Mouse (Mus musculus): ENCODE data around the gene Hadha. TPM values are rescaled to one million over a fixed set of nuclear protein-coding genes. Genes with fewer than 3 reads are reported as not detected.

Hadha gene
- polyA plus RNA-seq, 1 experiment: 119 TPM

- Histone ChIP-seq H3K36me3 (ENCODE audit: control insufficient read depth, insufficient read depth) (peaks cover 22% of the 10 kb centered on the region), H3K79me2 (ENCODE audit: control insufficient read depth, insufficient read depth) (no peaks in the 10 kb centered on the region), H3ac (ENCODE audit: control insufficient read depth, insufficient read length) (no peak overlapping the region), H3K4me3 (no peak overlapping the region), H3K4me2 (ENCODE audit: low read depth) (no peak overlapping the region), H3K27me3 (ENCODE audit: control insufficient read depth, insufficient read depth, insufficient read length) (peaks cover 14% of the 10 kb centered on the region)
- TF ChIP-seq TCF3 (IDR thresholded peaks at IDR 0.05; ENCODE audit: insufficient read length, low read depth) (no peak), USF1 (IDR thresholded peaks at IDR 0.05; ENCODE audit: low read depth) (no peak), TCF12 (IDR thresholded peaks at IDR 0.05; ENCODE audit: insufficient read depth, poor library complexity, severe bottlenecking) (no peak), MYOD1 (IDR thresholded peaks at IDR 0.05; ENCODE audit: control insufficient read depth in 1 of 3, insufficient read length in 2 of 3, low read depth in 2 of 3) (no peak)
Measured at GRCm38 (mm10) chr5:30118018-30118417, 36.9 kb downstream of the Hadha start.

DNA sequence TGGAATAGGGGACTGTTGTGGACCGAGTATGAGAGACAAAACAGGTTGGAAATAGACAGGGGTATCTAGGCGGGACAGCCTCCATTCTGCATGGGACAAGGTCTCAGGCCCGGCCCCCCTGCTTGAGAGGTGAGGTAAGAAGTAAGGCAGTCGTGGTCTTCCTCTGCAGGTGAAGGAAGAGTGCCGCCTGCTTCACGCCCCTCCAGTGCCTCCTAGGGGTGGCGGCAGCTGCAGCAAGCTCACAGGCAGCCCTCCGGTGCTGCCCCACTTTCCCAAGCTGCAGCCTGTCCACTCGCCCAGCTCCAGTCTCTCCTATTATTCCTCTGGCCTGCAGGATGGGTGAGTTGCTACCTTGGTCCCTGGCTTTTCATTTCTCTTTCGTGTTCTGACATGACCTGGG lies 39.2 kb downstream of the Hadha start:
- H3K27me3 ChIP-seq (ENCODE audit: control insufficient read depth, insufficient read depth, insufficient read length): peaks cover 14% of the 10 kb centered on the region
- no peak overlapping the region for H3K4me3 ChIP-seq
- H3K4me2 ChIP-seq (ENCODE audit: low read depth): no peak overlapping the region
- peaks cover 5% of the 10 kb centered on the region for H3K36me3 ChIP-seq (ENCODE audit: control insufficient read depth, insufficient read depth)
- no peak overlapping the region for H3ac ChIP-seq (ENCODE audit: control insufficient read depth, insufficient read length)
- TF ChIP-seq E2F4 (IDR thresholded peaks at IDR 0.05; ENCODE audit: insufficient read depth) (no peak), MYOG (IDR thresholded peaks at IDR 0.05; ENCODE audit: control insufficient read depth in 1 of 3, insufficient read depth in 1 of 3, insufficient read length in 2 of 3, low read depth in 2 of 3) (no peak), MYOD1 (IDR thresholded peaks at IDR 0.05; ENCODE audit: control insufficient read depth in 1 of 3, insufficient read length in 2 of 3, low read depth in 2 of 3) (no peak), SRF (IDR thresholded peaks at IDR 0.05; ENCODE audit: control insufficient read depth, insufficient read length, low read depth) (no peak), TCF3 (IDR thresholded peaks at IDR 0.05; ENCODE audit: insufficient read length, low read depth) (no peak), MAX (IDR thresholded peaks at IDR 0.05; ENCODE audit: low read depth) (no peak), CEBPB (IDR thresholded peaks at IDR 0.05; ENCODE audit: insufficient read depth, poor library complexity, severe bottlenecking) (no peak), USF1 (IDR thresholded peaks at IDR 0.05; ENCODE audit: low read depth) (no peak), POLR2A (IDR thresholded peaks at IDR 0.05; ENCODE audit: insufficient read length, low read depth) (no peak), TCF12 (IDR thresholded peaks at IDR 0.05; ENCODE audit: insufficient read depth, poor library complexity, severe bottlenecking) (no peak), REST (IDR thresholded peaks at IDR 0.05; ENCODE audit: insufficient read depth, insufficient read length) (no peak), POLR2AphosphoS2 (IDR thresholded peaks at IDR 0.05; ENCODE audit: insufficient read length, low read depth) (no peak)
- no peaks in the 10 kb centered on the region for H3K79me2 ChIP-seq (ENCODE audit: control insufficient read depth, insufficient read depth)

- TF ChIP-seq CEBPB (IDR thresholded peaks at IDR 0.05; ENCODE audit: insufficient read depth, poor library complexity, severe bottlenecking) (no peak), E2F4 (IDR thresholded peaks at IDR 0.05; ENCODE audit: insufficient read depth) (no peak), MYOG (IDR thresholded peaks at IDR 0.05; ENCODE audit: control insufficient read depth in 1 of 3, insufficient read depth in 1 of 3, insufficient read length in 2 of 3, low read depth in 2 of 3) (no peak), POLR2AphosphoS2 (IDR thresholded peaks at IDR 0.05; ENCODE audit: insufficient read length, low read depth) (no peak), USF1 (IDR thresholded peaks at IDR 0.05; ENCODE audit: low read depth) (no peak), TCF12 (IDR thresholded peaks at IDR 0.05; ENCODE audit: insufficient read depth, poor library complexity, severe bottlenecking) (no peak), REST (IDR thresholded peaks at IDR 0.05; ENCODE audit: insufficient read depth, insufficient read length) (no peak), POLR2A (IDR thresholded peaks at IDR 0.05; ENCODE audit: insufficient read length, low read depth) (no peak), SRF (IDR thresholded peaks at IDR 0.05; ENCODE audit: control insufficient read depth, insufficient read length, low read depth) (no peak), MAX (IDR thresholded peaks at IDR 0.05; ENCODE audit: low read depth) (no peak), MYOD1 (IDR thresholded peaks at IDR 0.05; ENCODE audit: control insufficient read depth in 1 of 3, insufficient read length in 2 of 3, low read depth in 2 of 3) (no peak)
- H3K4me3 ChIP-seq: no peak overlapping the region
- H3K27me3 ChIP-seq (ENCODE audit: control insufficient read depth, insufficient read depth, insufficient read length): peaks cover 14% of the 10 kb centered on the region
Measured at GRCm38 (mm10) chr5:30114761-30115140, 40.2 kb downstream of the Hadha start.

DNA sequence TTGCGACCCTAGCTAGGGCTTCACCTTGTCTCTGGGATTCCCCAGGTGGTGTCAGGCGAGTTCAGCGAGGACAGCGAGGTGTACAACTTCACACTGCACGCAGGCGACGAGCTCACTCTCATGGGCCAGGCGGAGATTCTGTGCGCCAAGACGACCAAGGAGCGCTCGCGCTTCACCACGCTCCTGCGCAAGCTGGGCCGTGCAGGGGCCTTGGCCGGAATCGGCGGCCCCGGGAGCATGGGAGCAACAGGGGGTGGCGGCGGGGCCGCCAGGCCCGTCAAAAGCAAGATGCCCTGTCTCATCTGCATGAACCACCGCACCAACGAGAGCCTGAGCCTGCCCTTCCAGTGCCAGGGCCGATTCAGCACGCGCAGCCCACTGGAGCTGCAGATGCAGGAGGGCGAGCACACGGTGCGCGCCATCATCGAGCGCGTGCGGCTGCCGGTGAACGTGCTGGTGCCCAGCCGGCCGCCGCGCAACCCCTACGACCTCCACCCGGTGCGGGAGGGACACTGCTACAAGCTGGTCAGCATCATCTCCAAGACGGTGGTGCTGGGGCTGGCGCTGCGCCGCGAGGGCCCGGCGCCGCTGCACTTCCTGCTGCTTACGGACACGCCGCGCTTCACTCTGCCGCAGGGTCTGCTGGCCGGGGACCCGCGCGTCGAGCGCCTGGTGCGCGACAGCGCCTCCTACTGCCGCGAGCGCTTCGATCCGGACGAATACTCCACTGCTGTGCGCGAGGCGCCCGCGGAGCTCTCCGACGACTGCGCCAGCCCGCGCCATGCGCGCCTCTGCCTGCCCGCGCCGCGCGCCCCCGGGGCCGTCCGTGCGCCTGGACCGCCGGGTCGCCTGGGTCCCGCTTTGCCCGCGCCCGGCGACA lies 40.8 kb downstream of the Hadha start:
- Histone ChIP-seq H3K4me3 (no peak overlapping the region), H3ac (ENCODE audit: control insufficient read depth, insufficient read length) (no peak overlapping the region), H3K4me2 (ENCODE audit: low read depth) (peak overlapping the region; percentile 50), H3K27me3 (ENCODE audit: control insufficient read depth, insufficient read depth, insufficient read length) (peaks cover 14% of the 10 kb centered on the region), H3K79me2 (ENCODE audit: control insufficient read depth, insufficient read depth) (no peaks in the 10 kb centered on the region), H3K36me3 (ENCODE audit: control insufficient read depth, insufficient read depth) (peaks cover 5% of the 10 kb centered on the region)
- TF ChIP-seq MYOD1 (IDR thresholded peaks at IDR 0.05; ENCODE audit: control insufficient read depth in 1 of 3, insufficient read length in 2 of 3, low read depth in 2 of 3): no peak
- no peak for TF ChIP-seq REST (IDR thresholded peaks at IDR 0.05; ENCODE audit: insufficient read depth, insufficient read length)
- no peak for TF ChIP-seq MYOG (IDR thresholded peaks at IDR 0.05; ENCODE audit: control insufficient read depth in 1 of 3, insufficient read depth in 1 of 3, insufficient read length in 2 of 3, low read depth in 2 of 3)
- no peak for TF ChIP-seq USF1 (IDR thresholded peaks at IDR 0.05; ENCODE audit: low read depth)
- no peak for TF ChIP-seq SRF (IDR thresholded peaks at IDR 0.05; ENCODE audit: control insufficient read depth, insufficient read length, low read depth)
- no peak for TF ChIP-seq CEBPB (IDR thresholded peaks at IDR 0.05; ENCODE audit: insufficient read depth, poor library complexity, severe bottlenecking)
- TF ChIP-seq E2F4 (IDR thresholded peaks at IDR 0.05; ENCODE audit: insufficient read depth): no peak
- no peak for TF ChIP-seq MAX (IDR thresholded peaks at IDR 0.05; ENCODE audit: low read depth)
- no peak for TF ChIP-seq POLR2A (IDR thresholded peaks at IDR 0.05; ENCODE audit: insufficient read length, low read depth)

More at GRCm38 (mm10) chr5:30114761-30115140, 40.2 kb downstream of the Hadha start:
- H3ac ChIP-seq (ENCODE audit: control insufficient read depth, insufficient read length): no peak overlapping the region
- H3K36me3 ChIP-seq (ENCODE audit: control insufficient read depth, insufficient read depth): peaks cover 5% of the 10 kb centered on the region
- H3K4me2 ChIP-seq (ENCODE audit: low read depth): peak overlapping the region; percentile 50
- H3K79me2 ChIP-seq (ENCODE audit: control insufficient read depth, insufficient read depth): no peaks in the 10 kb centered on the region

Data from myocyte (in vitro differentiated cells).